Mouse (Mus musculus): Measurements from ENCODE around the gene Trim9. TPM values are rescaled to one million over a fixed set of nuclear protein-coding genes. Genes with fewer than 3 reads are reported as not detected.

Gene Trim9
- polyA plus RNA-seq, 1 experiment from 2014 or later = 0.59 TPM

- H3K27me3 ChIP-seq (ENCODE audit: insufficient read depth, low read length) = no peaks in the 10 kb centered on the region
- H3K36me3 ChIP-seq (ENCODE audit: insufficient read depth) = peaks cover 3% of the 10 kb centered on the region; the same call in 1 of the 2 replicates
- no peak for TF ChIP-seq CTCF (IDR thresholded peaks at IDR 0.05; ENCODE audit: low read depth)
- no peak overlapping the region for H3K9ac ChIP-seq
- H3K4me1 ChIP-seq (ENCODE audit: insufficient read depth) = no peaks in the 10 kb centered on the region
- ATAC-seq (ENCODE audit: insufficient read depth) (no peak), DNase-seq (peak; percentile 51)
- WGBS = 52% methylated on average over 16 of the region's 16 CpGs
- no peak overlapping the region for H3K27ac ChIP-seq (ENCODE audit: low read depth)
- H3K4me3 ChIP-seq (ENCODE audit: low read depth, low read length) = no peak overlapping the region
- H3K4me2 ChIP-seq = no peak overlapping the region
- H3K9me3 ChIP-seq (ENCODE audit: low read depth, low read length) = no peaks in the 10 kb centered on the region
These were observed 131.1 kb downstream of the Trim9 start for GRCm38 (mm10) chr12:70216229-70216800.

DNA sequence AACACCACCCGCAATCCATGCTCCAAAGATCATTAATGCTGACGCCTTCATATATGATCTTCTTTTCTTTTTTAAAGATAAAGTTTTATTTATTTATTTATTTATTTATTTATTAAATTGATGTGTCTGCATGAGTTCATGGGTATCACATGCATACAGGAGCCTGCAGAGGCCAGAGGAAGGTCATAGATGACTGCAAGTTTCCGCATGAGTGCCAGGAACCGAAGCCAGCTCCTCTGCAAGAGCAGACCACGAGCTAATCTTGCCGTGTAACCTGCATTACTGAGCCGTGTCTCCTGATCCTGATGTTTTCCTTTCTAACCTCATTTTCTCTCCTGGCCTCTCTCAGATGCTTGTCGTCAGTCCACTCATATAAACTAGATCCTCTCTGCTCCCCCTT, 133.1 kb downstream of the Trim9 start:
- WGBS = 76% methylated on average over 8 of the region's 8 CpGs
- no peaks in the 10 kb centered on the region for H3K27me3 ChIP-seq (ENCODE audit: insufficient read depth, low read length)
- H3K4me3 ChIP-seq (ENCODE audit: low read depth, low read length) = no peak overlapping the region
- H3K4me1 ChIP-seq (ENCODE audit: insufficient read depth) = no peaks in the 10 kb centered on the region
- no peak for TF ChIP-seq CTCF (IDR thresholded peaks at IDR 0.05; ENCODE audit: low read depth)
- H3K9me3 ChIP-seq (ENCODE audit: low read depth, low read length) = no peaks in the 10 kb centered on the region
- H3K27ac ChIP-seq (ENCODE audit: low read depth) = no peak overlapping the region
- H3K4me2 ChIP-seq = no peak overlapping the region
- DNase-seq (no peak), ATAC-seq (ENCODE audit: insufficient read depth) (no peak)
- H3K9ac ChIP-seq = no peak overlapping the region
- peaks cover 3% of the 10 kb centered on the region; the same call in 1 of the 2 replicates for H3K36me3 ChIP-seq (ENCODE audit: insufficient read depth)

- H3K4me1 ChIP-seq (ENCODE audit: insufficient read depth) = no peaks in the 10 kb centered on the region
- no peak for TF ChIP-seq CTCF (IDR thresholded peaks at IDR 0.05; ENCODE audit: low read depth)
- WGBS = 85% methylated on average over 6 of the region's 6 CpGs
These were observed 133.8 kb downstream of the Trim9 start for GRCm38 (mm10) chr12:70213601-70214000.

DNA sequence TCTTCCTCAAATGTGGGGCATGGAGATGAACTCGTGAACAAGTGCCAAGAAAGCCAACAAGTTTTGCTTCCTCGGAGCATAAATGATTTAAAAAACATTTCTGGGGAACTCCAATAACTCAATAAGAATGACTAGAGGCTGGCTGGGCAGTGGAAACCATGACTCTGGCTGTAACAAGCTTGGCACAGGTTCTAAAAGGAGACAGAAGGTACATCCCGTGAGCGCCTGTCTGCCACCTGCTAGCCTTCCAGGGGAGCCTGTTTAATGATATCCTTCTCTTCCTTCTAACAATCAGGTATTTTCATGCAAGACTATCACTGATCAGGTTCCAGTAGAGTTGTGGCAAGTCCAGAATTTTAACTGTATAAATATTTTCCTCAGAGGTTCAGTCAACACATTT, 134.9 kb downstream of the Trim9 start:
- ATAC-seq (ENCODE audit: insufficient read depth) = no peak
- Histone ChIP-seq H3K4me1 (ENCODE audit: insufficient read depth) (no peaks in the 10 kb centered on the region), H3K27me3 (ENCODE audit: insufficient read depth, low read length) (no peaks in the 10 kb centered on the region), H3K36me3 (ENCODE audit: insufficient read depth) (peaks cover 2% of the 10 kb centered on the region; the same call in 1 of the 2 replicates), H3K9me3 (ENCODE audit: low read depth, low read length) (no peaks in the 10 kb centered on the region), H3K4me2 (no peak overlapping the region), H3K9ac (no peak overlapping the region), H3K4me3 (ENCODE audit: low read depth, low read length) (no peak overlapping the region), H3K27ac (ENCODE audit: low read depth) (no peak overlapping the region)
- 81% methylated on average over 4 of the region's 4 CpGs for WGBS
- no peak for TF ChIP-seq CTCF (IDR thresholded peaks at IDR 0.05; ENCODE audit: low read depth)
- no peak for DNase-seq

More at GRCm38 (mm10) chr12:70213601-70214000, 133.8 kb downstream of the Trim9 start:
- DNase-seq (no peak), ATAC-seq (ENCODE audit: insufficient read depth) (no peak)
- Histone ChIP-seq H3K36me3 (ENCODE audit: insufficient read depth) (peaks cover 3% of the 10 kb centered on the region; the same call in 1 of the 2 replicates), H3K9me3 (ENCODE audit: low read depth, low read length) (no peaks in the 10 kb centered on the region), H3K9ac (no peak overlapping the region), H3K4me3 (ENCODE audit: low read depth, low read length) (no peak overlapping the region), H3K4me2 (no peak overlapping the region), H3K27me3 (ENCODE audit: insufficient read depth, low read length) (no peaks in the 10 kb centered on the region), H3K27ac (ENCODE audit: low read depth) (no peak overlapping the region)

DNA sequence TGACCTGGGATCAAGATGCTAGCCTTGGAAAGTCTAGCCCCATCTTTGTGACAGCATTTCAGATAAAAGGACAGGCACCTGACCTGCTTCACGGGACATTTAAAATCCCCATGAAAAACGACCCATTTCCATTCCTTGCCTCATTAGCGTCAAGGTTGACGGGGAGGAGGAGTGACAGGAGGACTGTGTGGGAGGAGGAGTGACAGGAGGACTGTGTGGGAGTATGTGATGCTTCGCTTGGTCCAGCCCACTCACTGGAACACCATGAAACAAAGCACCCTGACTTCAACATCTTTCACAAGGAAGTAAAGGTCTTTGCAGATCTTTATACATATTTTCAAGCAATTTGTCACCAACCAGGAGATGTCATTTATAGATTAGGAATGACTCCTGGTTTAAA, 139.2 kb downstream of the Trim9 start:
- WGBS = 62% methylated on average over 5 of the region's 5 CpGs
- Histone ChIP-seq H3K27ac (ENCODE audit: low read depth) (no peak overlapping the region), H3K9me3 (ENCODE audit: low read depth, low read length) (no peaks in the 10 kb centered on the region), H3K4me3 (ENCODE audit: low read depth, low read length) (no peak overlapping the region), H3K27me3 (ENCODE audit: insufficient read depth, low read length) (no peaks in the 10 kb centered on the region), H3K4me1 (ENCODE audit: insufficient read depth) (no peaks in the 10 kb centered on the region), H3K36me3 (ENCODE audit: insufficient read depth) (peaks cover 4% of the 10 kb centered on the region; the same call in 1 of the 2 replicates), H3K9ac (no peak overlapping the region), H3K4me2 (no peak overlapping the region)
- no peak for DNase-seq
- TF ChIP-seq CTCF (IDR thresholded peaks at IDR 0.05; ENCODE audit: low read depth) = no peak
- ATAC-seq (ENCODE audit: insufficient read depth) = no peak

DNA sequence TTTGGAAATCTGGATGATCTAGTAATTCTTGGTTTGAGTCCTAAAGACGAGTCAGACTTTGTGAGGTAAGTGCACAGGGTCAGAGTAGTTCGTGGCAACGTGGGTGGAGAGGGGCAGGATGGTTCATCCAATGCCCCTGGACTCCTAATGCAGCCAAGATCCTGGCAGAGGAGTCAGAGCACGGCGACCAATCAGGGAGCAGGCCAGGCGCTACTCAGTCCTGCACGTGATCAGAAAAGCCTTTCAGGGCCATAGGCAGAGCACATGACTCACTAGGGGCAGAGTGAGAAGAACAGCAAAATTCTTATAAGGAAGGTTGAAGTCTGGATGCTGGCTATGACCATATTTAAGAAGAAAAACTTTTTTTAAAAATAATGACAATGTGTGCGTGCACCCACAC, 143.0 kb downstream of the Trim9 start:
- no peak for TF ChIP-seq CTCF (IDR thresholded peaks at IDR 0.05; ENCODE audit: low read depth)
- no peak overlapping the region for H3K4me3 ChIP-seq (ENCODE audit: low read depth, low read length)
- H3K27me3 ChIP-seq (ENCODE audit: insufficient read depth, low read length) = no peaks in the 10 kb centered on the region
- H3K9me3 ChIP-seq (ENCODE audit: low read depth, low read length) = no peaks in the 10 kb centered on the region
- no peak overlapping the region for H3K9ac ChIP-seq
- H3K36me3 ChIP-seq (ENCODE audit: insufficient read depth) = peaks cover 4% of the 10 kb centered on the region; the same call in 1 of the 2 replicates
- WGBS = 78% methylated on average over 8 of the region's 8 CpGs
- DNase-seq (no peak), ATAC-seq (ENCODE audit: insufficient read depth) (no peak)
- H3K4me1 ChIP-seq (ENCODE audit: insufficient read depth) = no peaks in the 10 kb centered on the region
- H3K4me2 ChIP-seq = no peak overlapping the region
- H3K27ac ChIP-seq (ENCODE audit: low read depth) = no peak overlapping the region

DNA sequence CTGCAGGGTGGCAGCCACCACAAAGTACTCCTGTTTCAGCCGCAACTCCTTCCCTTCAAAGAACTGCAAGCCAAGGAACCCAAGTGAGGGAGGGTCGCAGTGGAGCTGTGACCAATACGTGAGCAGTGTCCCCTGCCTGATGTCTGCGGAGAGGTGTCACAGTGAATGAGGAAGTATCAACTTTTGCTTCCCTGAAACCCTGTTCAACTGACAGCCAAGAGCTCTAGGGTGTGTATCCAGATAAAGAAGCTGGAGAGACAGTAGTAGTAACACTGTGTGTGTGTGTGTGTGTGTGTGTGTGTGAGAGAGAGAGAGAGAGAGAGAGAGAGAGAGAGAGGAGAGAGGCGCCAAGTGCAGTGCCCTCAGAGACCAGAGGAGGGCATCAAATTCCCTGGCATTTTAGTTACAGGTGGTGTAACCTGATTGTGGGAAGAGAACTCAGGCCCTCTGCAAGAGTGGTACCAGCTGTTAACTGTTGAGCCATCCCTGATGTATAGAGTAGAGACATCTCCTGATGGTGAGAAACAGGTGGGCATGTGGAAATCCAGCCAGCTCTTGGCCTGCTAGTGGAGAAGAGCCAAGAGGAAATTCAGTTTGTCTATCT, 145.4 kb downstream of the Trim9 start:
- peak; percentile 47 for TF ChIP-seq CTCF (IDR thresholded peaks at IDR 0.05; ENCODE audit: low read depth)
- H3K4me1 ChIP-seq (ENCODE audit: insufficient read depth) = no peaks in the 10 kb centered on the region
- peaks cover 12% of the 10 kb centered on the region; the same call in 1 of the 2 replicates for H3K36me3 ChIP-seq (ENCODE audit: insufficient read depth)
- no peak overlapping the region for H3K9ac ChIP-seq
- no peaks in the 10 kb centered on the region for H3K27me3 ChIP-seq (ENCODE audit: insufficient read depth, low read length)
- H3K4me2 ChIP-seq = no peak overlapping the region
- H3K9me3 ChIP-seq (ENCODE audit: low read depth, low read length) = no peaks in the 10 kb centered on the region
- H3K27ac ChIP-seq (ENCODE audit: low read depth) = no peak overlapping the region
- DNase-seq = no peak
- ATAC-seq (ENCODE audit: insufficient read depth) = no peak
- WGBS = 73% methylated on average over 5 of the region's 5 CpGs
- H3K4me3 ChIP-seq (ENCODE audit: low read depth, low read length) = no peak overlapping the region
